Mouse (Mus musculus): ENCODE measurements around the gene Insig1.

The Insig1 gene

GRCm38 (mm10) chr5:28063989-28064624 is 7.1 kb upstream of the Insig1 start:
- no peak for DNase-seq (ENCODE audit: low read depth, low spot score)

- DNase-seq (ENCODE audit: low read depth, low spot score): no peak
Measured at GRCm38 (mm10) chr5:28065275-28065674, 5.9 kb upstream of the Insig1 start.

- DNase-seq (ENCODE audit: low read depth, low spot score): no peak
Measured at GRCm38 (mm10) chr5:28066311-28066710, 4.9 kb upstream of the Insig1 start.

GRCm38 (mm10) chr5:28070149-28070827 is 875 bp upstream of the Insig1 start:
- DNase-seq (ENCODE audit: low read depth, low spot score): no peak

- peak; percentile 95 for DNase-seq (ENCODE audit: low read depth, low spot score)
Measured at GRCm38 (mm10) chr5:28071456-28072223, 477 bp downstream of the Insig1 start.

GRCm38 (mm10) chr5:28079431-28079830 is 8.3 kb downstream of the Insig1 start:
- DNase-seq (ENCODE audit: low read depth, low spot score): no peak

GRCm38 (mm10) chr5:28081127-28081526 is 10.0 kb downstream of the Insig1 start:
- no peak for DNase-seq (ENCODE audit: low read depth, low spot score)

GRCm38 (mm10) chr5:28081822-28082221 is 10.7 kb downstream of the Insig1 start:
- no peak for DNase-seq (ENCODE audit: low read depth, low spot score)

- DNase-seq (ENCODE audit: low read depth, low spot score): no peak
Measured at GRCm38 (mm10) chr5:28082312-28082711, 11.1 kb downstream of the Insig1 start.

- DNase-seq (ENCODE audit: low read depth, low spot score): no peak
Measured at GRCm38 (mm10) chr5:28082796-28083195, 11.6 kb downstream of the Insig1 start.

- DNase-seq (ENCODE audit: low read depth, low spot score): no peak
Measured at GRCm38 (mm10) chr5:28084743-28085142, 13.6 kb downstream of the Insig1 start.

GRCm38 (mm10) chr5:28090547-28090946 is 19.4 kb downstream of the Insig1 start:
- peak; percentile 18 for DNase-seq (ENCODE audit: low read depth, low spot score)

- DNase-seq (ENCODE audit: low read depth, low spot score): peak; percentile 57
Measured at GRCm38 (mm10) chr5:28092327-28092726, 21.2 kb downstream of the Insig1 start.

- peak; percentile 73 for DNase-seq (ENCODE audit: low read depth, low spot score)
Measured at GRCm38 (mm10) chr5:28093874-28094273, 22.7 kb downstream of the Insig1 start.

- DNase-seq (ENCODE audit: low read depth, low spot score): no peak
Measured at GRCm38 (mm10) chr5:28094393-28094792, 23.2 kb downstream of the Insig1 start.

GRCm38 (mm10) chr5:28094846-28095245 is 23.7 kb downstream of the Insig1 start:
- no peak for DNase-seq (ENCODE audit: low read depth, low spot score)

- no peak for DNase-seq (ENCODE audit: low read depth, low spot score)
Measured at GRCm38 (mm10) chr5:28095671-28096070, 24.5 kb downstream of the Insig1 start.

GRCm38 (mm10) chr5:28106966-28107365 is 35.8 kb downstream of the Insig1 start:
- DNase-seq (ENCODE audit: low read depth, low spot score): no peak

- DNase-seq (ENCODE audit: low read depth, low spot score): no peak
Measured at GRCm38 (mm10) chr5:28107974-28108373, 36.8 kb downstream of the Insig1 start.

- DNase-seq (ENCODE audit: low read depth, low spot score): no peak
Measured at GRCm38 (mm10) chr5:28110881-28111280, 39.7 kb downstream of the Insig1 start.

GRCm38 (mm10) chr5:28117251-28117880 is 46.2 kb downstream of the Insig1 start:
- no peak for DNase-seq (ENCODE audit: low read depth, low spot score)

GRCm38 (mm10) chr5:28117882-28118530 is 46.8 kb downstream of the Insig1 start:
- DNase-seq (ENCODE audit: low read depth, low spot score): peak; percentile 55

Data from R1 (cell line).